Mouse (Mus musculus) layer of hippocampus, adult 9-11 months (tissue): ENCODE measurements around the gene Spi1.

ENCODE experiments used
- DNase-seq: peaks from one replicate; pipeline ENCODE4 v3.0.0; 2022

The Spi1 gene

DNA sequence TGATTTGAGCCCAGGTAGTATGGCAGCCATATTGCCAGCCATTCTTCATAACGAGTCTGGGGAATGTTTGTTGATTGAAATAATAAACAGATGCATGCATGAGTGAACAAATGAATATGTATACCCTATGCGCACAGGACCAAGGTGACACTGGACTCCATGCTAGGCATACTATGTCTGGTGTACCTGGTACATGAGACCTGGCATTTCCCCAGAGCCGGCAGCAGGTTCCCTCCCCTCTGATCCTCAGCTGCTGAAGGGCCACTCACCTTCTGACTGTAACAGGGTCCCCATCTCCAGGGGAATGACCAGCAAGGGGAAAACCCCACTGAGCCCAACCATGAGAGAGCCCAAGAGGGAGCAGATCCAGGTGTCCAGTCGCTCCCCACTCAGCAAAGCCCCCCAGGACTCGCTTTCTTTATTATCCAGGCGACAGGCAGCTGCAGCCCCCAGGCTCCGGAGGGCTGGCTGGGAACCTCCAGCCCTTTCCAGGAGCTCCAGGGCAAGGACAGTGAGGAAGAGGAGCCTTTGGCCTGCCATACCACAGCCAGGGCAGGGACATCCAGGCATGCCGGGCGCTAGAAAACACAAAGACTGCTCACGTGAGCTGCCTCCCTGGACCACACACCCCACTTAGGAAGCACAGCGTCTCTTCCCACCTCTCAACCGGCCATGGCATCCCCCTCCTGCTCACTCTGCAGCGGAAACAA, 13.9 kb upstream of the Spi1 start:
- no peak for DNase-seq

DNA sequence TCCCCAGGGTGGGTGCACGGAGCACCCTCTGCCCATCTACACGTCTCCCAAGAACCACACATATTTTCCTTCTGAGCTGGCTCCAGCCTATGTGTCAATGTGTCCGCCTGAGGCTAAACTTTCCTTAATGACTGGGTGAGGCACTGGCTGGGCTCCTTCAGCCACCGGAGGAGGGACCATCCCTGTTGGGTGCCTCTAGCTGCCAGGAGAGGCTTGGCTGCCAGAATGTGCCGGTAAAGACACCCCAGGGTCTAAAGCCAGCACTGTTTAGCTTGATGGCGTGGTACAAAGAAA, 13.4 kb upstream of the Spi1 start:
- no peak for DNase-seq

DNA sequence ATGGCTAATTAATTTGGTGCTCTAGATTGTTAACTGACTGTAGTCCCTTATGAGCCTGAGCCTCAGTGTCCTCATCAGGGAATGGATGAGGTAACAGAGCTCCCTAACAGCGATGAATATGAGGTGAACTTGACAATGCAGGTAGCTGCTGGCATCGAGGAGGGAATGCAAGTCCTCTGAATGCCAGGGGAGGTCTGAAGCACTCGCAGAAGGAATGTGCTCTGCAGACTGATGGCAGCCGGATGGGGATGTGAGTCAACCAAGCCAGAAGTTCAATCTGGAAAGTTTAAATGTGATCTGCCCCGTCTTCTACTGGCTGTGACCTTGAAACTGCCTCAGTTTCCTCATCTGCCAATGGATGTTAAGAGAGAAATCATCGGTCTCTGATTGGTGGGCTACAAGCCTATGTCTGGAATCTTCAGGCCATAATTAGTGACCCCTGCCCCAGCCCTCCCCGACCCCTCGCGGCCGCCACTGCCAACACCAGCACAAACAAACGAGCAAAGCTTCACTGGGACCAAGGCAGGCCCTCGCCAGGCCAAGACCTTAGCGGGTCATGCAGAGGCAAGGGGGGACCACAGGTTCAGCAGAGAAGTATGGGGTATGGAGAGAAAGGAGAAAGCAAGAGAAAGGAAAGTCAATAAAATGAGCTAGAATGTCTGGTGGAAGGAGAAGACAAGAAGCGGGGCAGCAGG, 12.7 kb upstream of the Spi1 start:
- no peak for DNase-seq

DNA sequence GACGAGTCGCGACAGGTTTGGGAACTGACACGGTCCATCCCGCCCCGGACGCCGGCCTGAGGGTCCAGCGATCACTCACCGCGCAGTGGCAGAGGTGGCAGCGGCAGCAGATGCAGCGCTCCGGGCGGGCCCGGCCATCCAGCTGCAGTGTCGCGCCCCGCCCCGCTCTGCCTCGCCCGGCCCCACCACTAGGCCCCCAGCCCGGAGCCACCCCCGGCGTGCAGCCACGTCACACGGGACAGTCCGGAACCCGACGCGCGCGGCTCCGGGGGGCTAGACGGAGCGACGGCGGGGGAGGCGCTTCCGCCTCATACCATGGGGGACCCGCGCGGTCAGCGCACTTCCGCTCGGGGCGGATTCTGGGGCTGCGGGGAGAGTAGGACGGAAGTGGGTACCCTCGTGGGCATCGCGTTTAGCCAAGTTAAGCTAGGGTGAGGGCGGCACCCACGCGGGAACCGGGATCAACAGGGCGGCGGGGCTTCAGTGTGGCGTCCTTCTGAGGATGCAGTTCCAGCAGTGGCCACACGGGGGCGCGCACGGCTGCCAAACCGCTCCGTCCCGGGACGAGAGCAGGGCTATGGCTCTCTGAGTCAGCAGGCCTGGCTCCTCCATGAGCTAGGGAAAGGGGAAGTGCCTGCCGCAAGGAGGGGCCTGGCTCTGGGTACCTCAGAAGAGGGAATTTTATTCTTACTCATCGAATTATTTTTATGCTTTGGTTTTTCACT, 12.0 kb upstream of the Spi1 start, which contains the start of gene Slc39a13:
Slc39a13 (minus strand) TSS at position 342 of the 725 bp plus-strand sequence.
- peak; percentile 97 for DNase-seq

DNA sequence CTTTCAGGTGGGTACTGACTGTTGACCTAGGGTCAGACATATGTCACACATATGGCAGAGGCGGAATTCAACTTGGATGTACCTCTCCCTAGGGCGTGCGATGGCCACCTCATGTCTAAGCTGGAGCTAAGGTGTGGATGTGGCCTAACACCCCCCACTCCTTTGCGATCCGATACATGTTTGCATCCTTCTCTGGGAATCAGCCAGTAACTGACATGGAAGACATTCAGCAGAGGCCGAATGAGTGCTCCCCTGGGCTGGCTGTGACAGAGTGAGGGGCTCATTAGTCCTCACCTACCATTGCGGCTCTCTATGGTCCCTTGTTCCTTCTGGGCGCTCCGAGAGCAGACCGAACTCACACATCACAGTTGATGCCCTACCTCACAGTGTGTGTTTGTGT, 11.1 kb upstream of the Spi1 start:
- peak; percentile 46 for DNase-seq

DNA sequence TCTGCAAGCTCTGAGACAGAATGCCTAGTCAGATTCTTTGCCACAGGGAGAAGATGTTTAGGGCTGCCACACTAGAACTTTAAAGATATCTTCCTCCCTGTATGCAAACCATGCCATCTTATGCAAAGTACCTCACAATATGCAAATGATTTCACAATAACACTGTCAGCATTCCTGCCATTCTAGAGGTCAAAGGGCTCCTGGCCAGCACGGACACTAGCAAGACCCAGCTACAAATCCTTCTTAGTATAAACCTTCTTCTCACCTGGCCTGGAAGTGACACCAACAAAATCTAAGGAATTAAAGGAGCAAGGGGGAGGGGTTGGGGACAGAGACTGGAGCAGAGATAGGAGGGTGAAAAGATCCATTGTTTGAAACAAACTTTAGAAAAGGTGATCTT, 10.1 kb upstream of the Spi1 start:
- DNase-seq: no peak

DNA sequence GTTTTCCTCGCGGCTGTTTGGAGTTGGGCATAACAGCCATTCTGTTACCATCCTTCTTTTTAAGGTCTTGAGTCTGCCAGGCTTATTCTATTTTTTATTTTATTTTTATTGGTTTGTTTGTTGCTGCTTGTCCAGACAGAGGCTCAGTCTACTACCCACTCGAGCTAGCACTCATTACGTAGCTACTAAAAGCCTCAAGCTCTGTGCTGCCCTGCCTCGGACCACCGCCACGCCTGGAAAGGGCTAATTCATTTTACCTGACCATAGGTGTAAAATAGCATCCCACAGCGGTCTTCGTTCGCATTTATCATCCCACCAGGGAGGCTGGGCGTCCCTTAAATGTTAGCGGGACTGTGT, 4.3 kb upstream of the Spi1 start:
- no peak for DNase-seq

DNA sequence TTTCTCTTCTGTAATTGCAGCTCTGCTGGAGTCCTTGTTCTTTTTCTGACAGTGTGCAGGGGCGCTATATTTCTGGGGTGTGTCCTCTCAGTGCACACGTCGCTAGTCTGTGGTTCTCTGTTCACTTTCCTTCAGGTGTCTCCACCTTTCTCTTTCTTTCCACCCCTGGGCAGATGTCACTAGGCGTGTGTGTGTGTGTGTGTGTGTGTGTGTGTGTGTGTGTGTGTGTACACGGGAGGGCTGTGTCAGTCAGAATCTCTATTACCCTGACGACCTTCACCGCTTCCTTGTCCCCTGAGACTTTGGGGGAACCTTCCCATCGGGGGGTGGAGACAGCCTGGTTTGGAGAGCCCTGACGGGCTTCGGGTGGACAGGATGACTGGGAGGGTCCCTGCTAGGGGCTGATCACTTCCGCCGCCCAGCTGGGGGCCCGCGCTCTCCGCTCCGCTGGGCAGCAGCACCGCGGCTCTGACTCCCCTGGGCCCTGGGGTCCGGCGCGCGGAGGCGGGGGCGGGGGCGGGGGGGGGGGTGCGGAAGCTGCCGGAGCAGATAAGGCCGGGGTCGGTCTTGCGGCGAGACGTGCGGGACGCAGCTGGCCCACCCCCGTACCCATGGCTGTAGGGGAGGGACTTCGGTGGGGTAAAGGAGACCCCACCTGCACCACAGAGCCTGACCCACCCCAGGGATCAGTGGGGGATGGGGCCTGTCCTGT, 3.7 kb upstream of the Spi1 start:
- no peak for DNase-seq

DNA sequence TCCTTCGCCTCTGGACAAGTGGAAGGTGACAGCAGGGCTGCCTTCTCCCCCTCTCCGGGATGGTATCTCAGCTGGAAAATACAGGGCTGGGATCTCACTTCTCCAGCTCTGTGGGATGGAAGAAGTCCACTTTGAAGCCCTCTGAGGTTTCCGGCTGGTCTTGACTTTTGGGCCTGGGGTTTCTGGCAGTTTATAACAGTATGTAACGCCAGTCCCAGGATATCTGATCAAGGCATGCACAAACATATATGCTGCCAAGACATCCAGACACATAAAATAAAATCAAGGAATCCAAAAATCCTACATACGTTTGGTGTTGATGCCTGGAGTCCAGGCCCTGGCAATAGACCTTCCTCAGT, 3.2 kb upstream of the Spi1 start:
- DNase-seq: no peak

DNA sequence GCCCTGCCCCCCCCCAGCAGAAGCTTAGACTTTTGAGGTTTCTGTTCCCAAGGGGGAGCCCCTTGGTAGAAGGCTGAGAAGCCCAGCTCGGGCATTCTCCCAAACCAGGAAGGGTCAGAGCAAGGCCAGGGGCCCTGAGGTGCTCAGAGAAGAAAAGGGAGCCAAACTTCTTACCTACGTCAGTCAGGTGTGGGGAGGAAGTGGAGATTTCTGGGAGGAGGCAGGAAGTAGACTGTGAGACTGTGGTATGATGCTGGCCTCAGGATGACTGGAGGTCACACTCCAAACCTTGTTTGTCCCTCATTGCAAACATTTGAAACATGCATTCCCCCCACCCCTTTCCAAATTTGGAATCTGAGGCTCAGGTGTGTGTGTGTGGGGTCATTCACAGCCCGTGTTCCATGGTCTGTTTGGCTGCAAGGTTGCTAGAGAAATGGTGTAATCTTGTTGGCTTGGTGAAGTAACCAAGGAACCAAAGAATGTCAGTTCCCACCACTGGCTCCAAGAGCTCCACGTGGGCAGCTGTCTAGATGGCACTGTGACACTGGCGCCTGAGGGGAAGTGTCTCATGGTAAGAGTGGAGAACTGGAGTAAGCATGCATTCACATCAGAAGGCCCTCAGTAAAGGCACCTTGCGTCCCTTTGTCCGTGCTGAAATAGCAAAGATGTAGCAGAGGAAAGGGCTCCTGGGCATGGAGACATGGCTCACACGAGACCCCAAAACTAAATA, 1.2 kb upstream of the Spi1 start:
- DNase-seq: peak; percentile 71

DNA sequence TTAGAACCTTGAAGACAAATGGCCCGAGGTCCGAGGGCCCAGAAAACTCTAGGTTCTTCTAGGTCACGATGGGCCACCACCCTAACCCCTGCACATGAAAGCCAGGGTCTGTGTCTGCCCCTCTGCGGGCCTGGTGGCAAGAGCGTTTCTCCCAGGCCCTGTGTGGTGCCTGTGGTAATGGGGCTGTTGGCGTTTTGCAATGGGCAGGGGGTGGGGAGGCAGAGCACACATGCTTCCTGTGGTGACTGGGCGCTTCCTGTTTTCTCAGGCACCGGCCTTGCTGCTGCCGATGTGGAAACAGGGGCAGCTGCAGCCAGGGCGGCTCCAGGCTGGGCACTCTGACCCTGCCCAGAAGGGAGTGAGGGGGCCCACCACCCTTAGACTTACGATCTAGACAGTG, 654 bp downstream of the Spi1 start:
- DNase-seq: peak; percentile 86

DNA sequence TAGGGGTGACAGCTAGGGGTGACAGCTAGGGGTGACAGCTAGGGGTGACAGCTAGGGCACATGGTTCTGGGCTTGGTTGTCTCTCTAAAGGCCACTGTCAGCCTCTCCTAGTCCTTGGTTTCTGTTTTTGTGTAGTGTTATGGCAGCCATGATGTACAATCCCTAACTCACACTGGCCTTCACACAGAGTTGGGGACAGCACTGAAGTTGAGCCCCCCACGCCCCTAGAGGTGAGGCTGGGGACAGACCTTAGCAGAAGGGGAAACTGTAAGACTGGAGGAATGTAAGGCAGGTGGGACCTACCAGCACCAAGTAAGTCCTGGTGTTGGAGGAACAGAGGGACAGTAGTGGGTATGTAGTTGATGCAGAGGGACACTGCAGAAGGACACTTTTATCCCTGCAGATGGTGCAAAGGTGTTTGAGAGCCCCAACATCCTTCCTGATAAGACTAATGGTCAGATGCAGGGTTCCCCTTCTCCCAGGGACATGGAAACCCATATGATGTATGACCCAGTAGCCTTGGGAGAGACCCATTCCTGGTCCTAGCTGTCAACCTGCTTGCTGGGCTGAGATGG, 1.3 kb downstream of the Spi1 start:
- DNase-seq: no peak

DNA sequence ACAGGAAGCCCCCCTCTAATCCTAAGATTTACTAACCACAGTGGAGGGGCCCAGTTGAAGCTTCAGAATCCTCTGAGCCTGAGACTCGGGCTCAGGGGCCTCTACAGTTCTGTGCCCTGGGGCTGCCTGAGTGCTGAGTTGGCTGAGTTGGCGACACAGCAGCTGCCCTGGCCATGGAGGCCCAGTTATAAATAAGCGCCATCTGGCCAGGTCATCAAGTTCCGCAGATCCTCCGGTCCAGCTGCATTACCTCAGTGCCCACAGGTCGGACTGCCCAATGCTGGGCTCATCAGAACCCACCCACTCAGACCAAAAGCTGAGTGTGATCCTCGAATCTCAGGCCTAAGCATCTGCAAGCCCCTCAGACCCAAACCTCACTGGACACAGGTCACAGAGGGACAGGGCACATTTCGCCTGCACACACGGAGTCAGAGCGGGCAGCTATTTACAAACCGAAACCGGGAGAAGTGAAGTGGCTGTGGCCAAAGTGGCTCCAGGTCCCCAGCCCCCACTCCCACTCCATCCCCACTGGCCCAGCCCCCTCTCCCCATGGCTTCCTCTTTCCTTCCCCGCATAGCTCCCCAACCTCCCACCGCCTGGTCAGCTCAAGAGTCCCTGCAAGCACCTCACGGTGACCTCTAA, 2.1 kb downstream of the Spi1 start:
- peak; percentile 78 for DNase-seq

DNA sequence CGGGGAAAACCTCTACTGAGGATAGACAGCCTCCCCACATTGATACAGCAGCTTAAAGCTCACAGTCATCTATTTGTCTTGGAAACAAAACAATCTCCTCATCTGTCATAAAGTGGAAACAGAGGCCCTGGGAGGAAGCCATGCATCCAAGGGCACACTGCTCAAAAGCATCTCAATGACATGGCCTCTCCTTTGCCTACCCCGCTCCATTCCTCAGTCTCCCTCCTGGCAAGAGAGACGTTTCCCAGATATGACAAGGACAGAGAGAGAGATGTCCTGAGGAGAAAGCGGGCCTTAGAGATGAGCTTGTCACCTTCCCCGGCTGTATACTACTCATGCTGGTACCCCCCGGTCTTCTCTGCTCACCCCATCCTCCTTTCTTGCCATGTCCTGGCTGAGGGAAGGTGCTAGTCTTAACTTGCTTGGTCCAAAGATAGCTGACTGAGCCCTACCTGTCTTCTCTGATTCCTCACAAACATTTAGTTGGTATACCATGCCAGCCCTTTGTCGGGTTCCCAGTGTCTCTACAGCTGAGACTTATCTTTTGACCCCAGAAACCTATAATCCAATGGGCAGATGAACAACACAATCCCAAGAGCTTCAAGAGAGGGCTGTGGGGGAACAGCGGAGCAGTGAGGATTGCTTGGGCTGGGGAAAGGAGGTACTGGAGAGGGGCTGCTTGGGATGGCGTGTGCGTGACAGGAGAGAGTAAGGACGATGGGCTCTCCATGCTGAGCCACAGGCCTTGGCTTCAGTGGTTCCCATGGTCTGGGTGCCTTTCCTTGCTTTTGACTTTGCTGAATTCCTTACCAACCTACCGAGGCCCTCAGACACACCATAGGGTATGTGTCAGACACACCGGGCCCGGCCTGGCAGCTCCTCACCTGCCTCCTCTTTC, 3.6 kb downstream of the Spi1 start:
- no peak for DNase-seq

DNA sequence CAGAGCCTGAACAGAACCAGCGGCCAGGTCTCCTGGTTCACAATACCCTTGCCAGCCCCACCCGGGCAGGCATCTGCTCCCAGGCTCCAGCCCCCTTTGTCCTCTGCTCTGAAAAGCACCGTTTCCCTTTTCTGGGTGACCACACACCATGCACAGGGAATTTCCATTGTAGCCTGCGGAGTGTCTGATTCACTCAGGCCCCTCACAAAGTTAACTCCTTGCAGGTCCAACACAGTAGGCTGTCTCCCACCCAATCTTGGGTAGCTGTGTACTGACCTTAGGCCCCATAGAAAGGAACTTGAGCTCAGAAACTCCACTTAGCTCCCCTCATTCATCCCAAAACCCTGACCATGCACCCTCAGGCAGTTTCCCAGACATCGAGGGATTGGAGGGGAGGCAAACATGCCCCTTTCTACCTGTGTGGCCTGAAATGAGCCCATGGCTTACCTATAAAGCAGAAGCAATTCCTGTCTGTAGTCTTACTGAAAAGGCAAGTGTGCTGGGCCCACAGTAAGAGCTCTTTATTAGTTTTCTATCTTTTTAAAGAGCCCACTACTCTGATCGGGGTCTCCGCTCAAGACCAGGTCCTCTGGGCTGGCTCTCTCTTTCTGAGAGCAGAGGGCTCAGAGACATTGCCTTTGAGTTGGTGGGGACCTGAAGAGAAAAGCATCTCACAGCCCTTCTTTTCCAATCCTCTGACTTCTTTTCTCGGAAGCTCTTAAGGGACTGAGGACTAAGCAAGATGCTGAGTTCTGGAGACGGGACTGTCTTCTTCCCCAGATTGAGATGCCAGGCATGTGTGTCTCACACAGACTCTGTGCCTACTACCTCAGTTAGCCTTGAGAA, 4.4 kb downstream of the Spi1 start:
- peak; percentile 67 for DNase-seq

DNA sequence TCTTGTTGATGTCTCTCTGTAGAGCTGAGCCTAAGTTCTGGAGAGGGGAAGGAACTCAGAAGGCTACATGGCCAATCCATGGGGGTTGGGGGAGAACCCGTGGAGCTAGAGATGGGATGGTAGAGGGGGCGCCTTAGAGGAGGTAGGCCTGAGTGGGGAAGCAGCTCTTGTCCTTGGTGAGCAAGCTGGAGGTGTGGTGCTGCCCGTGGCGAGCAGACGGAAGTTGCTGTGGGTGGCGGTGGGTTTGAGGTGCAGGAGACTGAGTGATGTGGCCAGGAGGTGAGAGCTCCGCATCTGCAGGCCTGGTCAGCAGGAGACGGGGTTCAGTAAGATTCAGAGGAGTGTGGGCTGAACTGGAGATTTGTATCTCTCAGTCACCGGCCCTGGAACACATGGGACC, 5.3 kb downstream of the Spi1 start:
- no peak for DNase-seq

DNA sequence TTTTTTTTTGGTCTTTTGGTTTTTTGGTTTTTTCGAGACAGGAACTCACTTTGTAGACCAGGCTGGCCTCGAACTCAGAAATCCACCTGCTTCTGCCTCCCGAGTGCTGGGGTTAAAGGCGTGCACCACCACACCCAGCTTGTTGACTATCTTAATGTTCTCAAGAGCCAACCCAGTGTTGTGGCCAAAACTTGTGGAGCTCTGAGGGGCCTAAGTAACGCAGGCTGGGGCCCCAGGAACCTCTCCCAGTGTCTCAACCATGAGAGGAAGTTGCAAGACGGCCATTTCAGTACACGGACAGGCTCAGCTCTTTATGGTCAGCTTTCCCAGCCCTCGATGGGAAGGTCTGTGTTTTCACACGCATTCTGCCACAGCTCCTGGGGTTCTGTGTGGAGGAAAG, 6.8 kb downstream of the Spi1 start:
- DNase-seq: no peak

DNA sequence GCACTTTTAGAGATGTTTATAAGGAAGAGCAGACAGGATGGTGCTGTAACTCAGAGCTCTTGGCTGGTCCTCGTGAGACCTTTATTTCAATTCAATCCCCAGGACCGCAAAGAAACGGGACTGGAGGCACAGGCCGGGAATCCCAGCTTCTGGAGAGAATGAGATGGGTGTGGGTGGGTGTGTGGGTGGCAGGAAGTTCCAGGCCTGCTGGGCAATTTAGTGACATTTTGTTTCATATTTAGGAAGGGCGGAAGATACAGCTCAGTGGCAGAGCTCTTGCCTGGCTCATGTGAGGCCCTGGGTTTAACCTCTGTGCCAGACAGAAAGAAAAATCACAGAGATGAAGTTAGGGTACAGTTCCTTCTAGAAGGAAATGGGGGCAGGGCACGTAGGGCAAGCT, 8.0 kb downstream of the Spi1 start:
- DNase-seq: no peak

DNA sequence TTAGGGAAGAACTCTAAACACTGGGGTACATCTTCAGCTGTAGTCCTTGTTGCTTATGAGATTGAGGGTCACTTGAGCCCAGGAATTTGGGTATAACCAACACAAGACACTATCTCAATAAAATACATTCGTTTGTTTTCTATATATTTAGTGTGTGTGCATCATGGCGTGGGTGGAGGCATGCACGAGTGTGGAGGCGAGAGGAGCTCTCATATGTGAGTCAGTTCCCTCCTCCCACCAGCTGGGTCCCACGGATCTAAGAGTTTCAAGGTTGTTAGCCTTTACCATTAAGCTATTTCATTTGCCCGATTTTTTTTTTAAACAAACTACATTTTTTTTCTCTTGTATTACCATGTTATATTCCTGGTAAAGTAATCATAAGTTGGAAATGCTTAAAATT, 8.6 kb downstream of the Spi1 start:
- no peak for DNase-seq

DNA sequence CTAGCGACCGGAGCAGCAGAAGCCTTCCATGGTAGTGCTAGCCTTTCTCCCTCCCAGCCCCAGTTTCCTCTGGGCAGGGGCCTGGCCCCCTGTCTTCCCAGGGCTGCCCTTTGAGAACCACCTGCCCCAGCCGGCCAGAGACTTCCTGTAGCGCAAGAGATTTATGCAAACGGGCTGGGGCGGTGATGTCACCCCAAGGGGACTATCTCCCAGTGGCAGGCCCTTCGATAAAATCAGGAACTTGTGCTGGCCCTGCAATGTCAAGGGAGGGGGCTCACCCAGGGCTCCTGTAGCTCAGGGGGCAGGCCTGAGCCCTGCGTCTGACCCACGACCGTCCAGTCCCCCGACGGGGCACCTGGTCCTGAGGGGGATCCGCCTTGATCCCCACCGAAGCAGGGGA, 14.3 kb downstream of the Spi1 start:
- peak; percentile 82 for DNase-seq
